Mouse (Mus musculus) adrenal gland, adult 8-10 months (tissue): ENCODE data around the gene Gm3629. TPM values are rescaled to one million over a fixed set of nuclear protein-coding genes. Genes with fewer than 3 reads are reported as not detected.
"Not testable (repeated sequence)": the region's sequence is repeated elsewhere in the genome, so short reads cannot be mapped to it uniquely, and the experiment has no call there.

ENCODE experiments used
- DNase-seq: peaks from one replicate; pipeline ENCODE4 v3.0.0; 2022
- total RNA-seq, 4 experiments: library from RNA; stranded (reverse); gene quantifications; 2 replicates each; pipeline ENCODE4 v1.2.4; 2022

Gene Gm3629
- total RNA-seq: under 1 TPM in 1 of 4 experiments, not detected in 3; 0.52 TPM

DNA sequence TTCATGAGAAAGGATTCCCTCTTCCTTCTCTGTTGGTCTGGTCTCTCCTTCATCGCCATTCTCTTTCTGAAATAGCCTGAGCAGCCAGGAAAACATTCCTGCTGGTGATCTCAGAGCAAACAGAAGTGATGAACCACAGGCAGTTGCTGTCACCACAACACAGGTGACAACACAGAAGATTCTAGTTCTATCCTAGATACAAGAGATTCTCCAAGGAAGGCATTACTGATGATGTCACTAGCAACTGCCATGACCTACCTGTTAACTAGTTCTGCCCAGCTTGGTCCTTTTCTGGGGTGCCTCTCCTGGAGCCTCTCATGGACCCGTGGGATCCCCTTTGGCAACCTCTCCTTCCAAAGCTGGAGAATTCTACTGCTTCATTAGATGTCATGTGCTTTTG, at the start of gene Gm3629:
Gene Gm3629 (minus strand): TSS at position 101 of the 400 bp plus-strand sequence.
- not testable (repeated sequence) for DNase-seq

DNA sequence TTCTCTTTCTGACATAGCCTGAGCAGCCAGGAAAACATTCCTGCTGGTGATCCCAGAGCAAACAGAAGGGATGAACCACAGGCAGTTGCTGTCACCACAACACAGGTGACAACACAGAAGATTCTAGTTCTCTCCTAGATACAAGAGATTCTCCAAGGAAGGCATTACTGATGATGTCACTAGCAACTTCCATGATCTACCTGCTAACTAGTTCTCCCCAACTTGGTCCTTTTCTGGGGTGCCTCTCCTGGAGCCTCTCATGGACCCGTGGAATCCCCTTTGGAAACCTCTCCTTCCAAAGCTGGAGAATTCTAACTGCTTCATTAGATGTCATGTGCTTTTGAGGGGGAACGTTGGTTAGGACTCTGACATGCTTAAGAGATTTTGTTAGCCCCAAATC, 31.9 kb upstream of the Gm3629 start, which contains the start of gene Gm3460:
Gene Gm3460 (minus strand): TSS at position 101 of the 400 bp plus-strand sequence.
- DNase-seq: not testable (repeated sequence)

DNA sequence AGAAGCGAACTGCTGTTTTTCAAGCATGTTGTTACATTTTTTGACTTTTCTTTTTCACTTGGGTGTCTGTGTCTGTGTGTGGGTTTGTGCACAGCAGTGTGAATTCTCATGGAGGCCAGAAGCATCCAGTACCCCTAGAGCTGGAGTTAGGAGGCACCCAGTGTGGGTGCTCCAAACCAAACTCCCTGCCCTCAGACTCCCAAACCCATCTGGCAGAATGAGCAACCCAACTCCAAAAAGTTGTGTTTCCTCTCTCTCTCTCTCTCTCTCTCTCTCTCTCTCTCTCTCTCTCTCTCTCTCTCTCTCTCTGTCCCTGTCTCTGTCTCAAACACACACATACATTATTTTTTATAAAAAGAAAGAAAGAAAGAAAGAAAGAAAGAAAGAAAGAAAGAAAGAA, 16.0 kb upstream of the Gm3629 start:
- DNase-seq: peak; percentile 0

- peak; percentile 0 for DNase-seq
These were observed 14.6 kb upstream of the Gm3629 start for GRCm38 (mm10) chr14:6605004-6605403.

- peak; percentile 0 for DNase-seq
These were observed 14.1 kb upstream of the Gm3629 start for GRCm38 (mm10) chr14:6604551-6604950.

GRCm38 (mm10) chr14:6537190-6537589, 53.2 kb downstream of the Gm3629 start, which contains the start of gene Gm8356:
Gene Gm8356 (minus strand): TSS chr14:6537290.
- not testable (repeated sequence) for DNase-seq

Other genes with a start within 250 kb of the Gm3629 start
- gene Gm3618, start 246.9 kb downstream of the Gm3629 start, total RNA-seq: not detected
- gene Gm16440, start 200.3 kb downstream of the Gm3629 start, total RNA-seq: not detected
- not detected for gene Gm3591, start 178.1 kb downstream of the Gm3629 start, total RNA-seq
- gene Gm3594, start 146.0 kb downstream of the Gm3629 start, total RNA-seq: not detected
- gene Gm8356, start 53.3 kb downstream of the Gm3629 start, total RNA-seq: not detected
- not detected for gene Gm3460, start 31.8 kb upstream of the Gm3629 start, total RNA-seq
- not detected for gene Gm10251, start 93.6 kb upstream of the Gm3629 start, total RNA-seq
- not detected for gene Gm8050, start 129.6 kb upstream of the Gm3629 start, total RNA-seq
- gene Gm3636, start 151.7 kb upstream of the Gm3629 start, total RNA-seq: under 1 TPM in 2 of 4 experiments, not detected in 2; 0.86 to 0.94 TPM
- not detected for gene Gm8362, start 183.8 kb upstream of the Gm3629 start, total RNA-seq
- gene Gm3642, start 249.7 kb upstream of the Gm3629 start, total RNA-seq: not detected